Mouse (Mus musculus): ENCODE measurements around the gene Cdkn2aipnl. TPM values are rescaled to one million over a fixed set of nuclear protein-coding genes. Genes with fewer than 3 reads are reported as not detected.
A peak's percentile ranks its signal among the peaks of the same experiment; 100 is the strongest.

The Cdkn2aipnl gene
- polyA plus RNA-seq (2015; fragmentation: Nextera tagmentation; extraction: Ambion mirVana) = 102 and 109 TPM in 2 replicates

GRCm38 (mm10) chr11:51967443-51968401, at the start of gene Cdkn2aipnl:
Gene Cdkn2aipnl (plus strand): TSS chr11:51967661.
- peak; percentile 96 for ATAC-seq (ENCODE audit: borderline replicate concordance, extremely low read depth, low FRiP score, low TSS enrichment)
- peak within 1 kb of the TSS; percentile 58 for H3K9ac ChIP-seq
- 1% methylated on average over 60 of the region's 63 CpGs for WGBS

GRCm38 (mm10) chr11:51917951-51918350, 49.5 kb upstream of the Cdkn2aipnl start:
- Histone ChIP-seq H3K27ac (peak overlapping the region; percentile 97), H3K4me3 (no peak overlapping the region), H3K4me1 (peaks cover 36% of the 10 kb centered on the region), H3K36me3 (no peaks in the 10 kb centered on the region), H3K27me3 (no peaks in the 10 kb centered on the region), H3K9me3 (no peaks in the 10 kb centered on the region), H3K4me2 (no peak overlapping the region; the same call in 1 of the 2 replicates), H3K9ac (no peak overlapping the region)
- 52% methylated on average over 2 of the region's 2 CpGs for WGBS
- ATAC-seq (ENCODE audit: borderline replicate concordance, extremely low read depth, low FRiP score, low TSS enrichment) = no peak

More at GRCm38 (mm10) chr11:51967443-51968401, at the start of gene Cdkn2aipnl:
- peak within 1 kb of the TSS; percentile 76 for H3K4me2 ChIP-seq
- peak within 1 kb of the TSS; percentile 58; the same call in 1 of the 2 replicates for H3K27ac ChIP-seq
- H3K4me3 ChIP-seq = peak within 1 kb of the TSS; percentile 56
- H3K36me3 ChIP-seq = peaks cover 37% of the 10 kb centered on the region
- H3K9me3 ChIP-seq = no peaks in the 10 kb centered on the region
- no peaks in the 10 kb centered on the region for H3K27me3 ChIP-seq
- peaks cover 11% of the 10 kb centered on the region for H3K4me1 ChIP-seq

GRCm38 (mm10) chr11:51918576-51918975, 48.9 kb upstream of the Cdkn2aipnl start:
- Histone ChIP-seq H3K4me3 (no peak overlapping the region), H3K9me3 (no peaks in the 10 kb centered on the region), H3K9ac (no peak overlapping the region), H3K4me2 (no peak overlapping the region), H3K4me1 (peaks cover 36% of the 10 kb centered on the region), H3K27me3 (no peaks in the 10 kb centered on the region), H3K36me3 (no peaks in the 10 kb centered on the region), H3K27ac (peak overlapping the region; percentile 97)
- WGBS = 100% methylated on average over 2 of the region's 2 CpGs
- ATAC-seq (ENCODE audit: borderline replicate concordance, extremely low read depth, low FRiP score, low TSS enrichment) = no peak

GRCm38 (mm10) chr11:51921355-51922125, 45.9 kb upstream of the Cdkn2aipnl start:
- no peaks in the 10 kb centered on the region for H3K27me3 ChIP-seq
- H3K27ac ChIP-seq = no peak overlapping the region
- H3K4me3 ChIP-seq = no peak overlapping the region
- H3K4me2 ChIP-seq = no peak overlapping the region
- H3K4me1 ChIP-seq = peaks cover 21% of the 10 kb centered on the region
- no peak for ATAC-seq (ENCODE audit: borderline replicate concordance, extremely low read depth, low FRiP score, low TSS enrichment)
- no peaks in the 10 kb centered on the region for H3K36me3 ChIP-seq
- no peaks in the 10 kb centered on the region for H3K9me3 ChIP-seq
- no peak overlapping the region for H3K9ac ChIP-seq
- 70% methylated on average over 8 of the region's 8 CpGs for WGBS

- no peak overlapping the region for H3K9ac ChIP-seq
- 73% methylated on average over 3 of the region's 3 CpGs for whole genome bisulfite sequencing
- H3K27me3 ChIP-seq = no peaks in the 10 kb centered on the region
- H3K4me1 ChIP-seq = peaks cover 12% of the 10 kb centered on the region
- ATAC-seq (ENCODE audit: borderline replicate concordance, extremely low read depth, low FRiP score, low TSS enrichment) = no peak
- H3K9me3 ChIP-seq = no peaks in the 10 kb centered on the region
- 0 out of 2 replicates have a peak overlapping the region, but pooled peaks have one; percentile 4 for H3K27ac ChIP-seq
- no peak overlapping the region for H3K4me3 ChIP-seq
- H3K4me2 ChIP-seq = no peak overlapping the region
- H3K36me3 ChIP-seq = no peaks in the 10 kb centered on the region
These were observed 45.0 kb upstream of the Cdkn2aipnl start for GRCm38 (mm10) chr11:51922421-51922841.

- Histone ChIP-seq H3K36me3 (no peaks in the 10 kb centered on the region), H3K4me2 (no peak overlapping the region), H3K4me1 (no peaks in the 10 kb centered on the region), H3K27ac (no peak overlapping the region), H3K4me3 (no peak overlapping the region), H3K27me3 (no peaks in the 10 kb centered on the region), H3K9ac (no peak overlapping the region), H3K9me3 (no peaks in the 10 kb centered on the region)
- WGBS = 36% methylated on average over 6 of the region's 6 CpGs
- ATAC-seq (ENCODE audit: borderline replicate concordance, extremely low read depth, low FRiP score, low TSS enrichment) = no peak
These were observed 41.9 kb upstream of the Cdkn2aipnl start for GRCm38 (mm10) chr11:51925595-51925994.

- no peak overlapping the region for H3K27ac ChIP-seq
- ATAC-seq (ENCODE audit: borderline replicate concordance, extremely low read depth, low FRiP score, low TSS enrichment) = no peak
- H3K4me3 ChIP-seq = no peak overlapping the region
- no peaks in the 10 kb centered on the region for H3K9me3 ChIP-seq
- H3K4me2 ChIP-seq = no peak overlapping the region
- H3K9ac ChIP-seq = no peak overlapping the region
- WGBS = 74% methylated on average over 1 of the region's 1 CpGs
- H3K36me3 ChIP-seq = no peaks in the 10 kb centered on the region
- no peaks in the 10 kb centered on the region for H3K4me1 ChIP-seq
- H3K27me3 ChIP-seq = no peaks in the 10 kb centered on the region
These were observed 41.1 kb upstream of the Cdkn2aipnl start for GRCm38 (mm10) chr11:51926385-51926784.

- 70% methylated on average over 2 of the region's 2 CpGs for WGBS
- H3K27ac ChIP-seq = no peak overlapping the region
- no peak for ATAC-seq (ENCODE audit: borderline replicate concordance, extremely low read depth, low FRiP score, low TSS enrichment)
- H3K4me1 ChIP-seq = no peaks in the 10 kb centered on the region
- no peak overlapping the region for H3K4me2 ChIP-seq
- no peak overlapping the region for H3K4me3 ChIP-seq
- no peaks in the 10 kb centered on the region for H3K27me3 ChIP-seq
- H3K9me3 ChIP-seq = no peaks in the 10 kb centered on the region
- no peaks in the 10 kb centered on the region for H3K36me3 ChIP-seq
- H3K9ac ChIP-seq = no peak overlapping the region
These were observed 40.4 kb upstream of the Cdkn2aipnl start for GRCm38 (mm10) chr11:51927106-51927505.

- H3K27me3 ChIP-seq = no peaks in the 10 kb centered on the region
- no peak overlapping the region for H3K4me3 ChIP-seq
- no peak overlapping the region for H3K9ac ChIP-seq
- H3K4me2 ChIP-seq = no peak overlapping the region
- H3K9me3 ChIP-seq = no peaks in the 10 kb centered on the region
- ATAC-seq (ENCODE audit: borderline replicate concordance, extremely low read depth, low FRiP score, low TSS enrichment) = no peak
- H3K4me1 ChIP-seq = no peaks in the 10 kb centered on the region
- WGBS = 94% methylated on average over 1 of the region's 1 CpGs
- H3K27ac ChIP-seq = no peak overlapping the region
- H3K36me3 ChIP-seq = no peaks in the 10 kb centered on the region
These were observed 36.3 kb upstream of the Cdkn2aipnl start for GRCm38 (mm10) chr11:51931138-51931537.

GRCm38 (mm10) chr11:51931790-51932189, 35.7 kb upstream of the Cdkn2aipnl start:
- no peak for ATAC-seq (ENCODE audit: borderline replicate concordance, extremely low read depth, low FRiP score, low TSS enrichment)
- no peak overlapping the region for H3K27ac ChIP-seq
- no peaks in the 10 kb centered on the region for H3K9me3 ChIP-seq
- no peak overlapping the region for H3K9ac ChIP-seq
- no peaks in the 10 kb centered on the region for H3K4me1 ChIP-seq
- H3K4me3 ChIP-seq = no peak overlapping the region
- no peaks in the 10 kb centered on the region for H3K36me3 ChIP-seq
- no peaks in the 10 kb centered on the region for H3K27me3 ChIP-seq
- H3K4me2 ChIP-seq = no peak overlapping the region
- WGBS = 78% methylated on average over 9 of the region's 9 CpGs

- Histone ChIP-seq H3K4me2 (no peak overlapping the region), H3K27me3 (no peaks in the 10 kb centered on the region), H3K4me3 (no peak overlapping the region), H3K4me1 (peaks cover 4% of the 10 kb centered on the region; the same call in 1 of the 2 replicates), H3K36me3 (no peaks in the 10 kb centered on the region), H3K9me3 (no peaks in the 10 kb centered on the region), H3K27ac (no peak overlapping the region), H3K9ac (no peak overlapping the region)
- no peak for ATAC-seq (ENCODE audit: borderline replicate concordance, extremely low read depth, low FRiP score, low TSS enrichment)
- WGBS = 89% methylated on average over 3 of the region's 3 CpGs
These were observed 33.2 kb upstream of the Cdkn2aipnl start for GRCm38 (mm10) chr11:51934230-51934629.
